Mouse (Mus musculus): ENCODE measurements around the gene Ebf1.

DNA sequence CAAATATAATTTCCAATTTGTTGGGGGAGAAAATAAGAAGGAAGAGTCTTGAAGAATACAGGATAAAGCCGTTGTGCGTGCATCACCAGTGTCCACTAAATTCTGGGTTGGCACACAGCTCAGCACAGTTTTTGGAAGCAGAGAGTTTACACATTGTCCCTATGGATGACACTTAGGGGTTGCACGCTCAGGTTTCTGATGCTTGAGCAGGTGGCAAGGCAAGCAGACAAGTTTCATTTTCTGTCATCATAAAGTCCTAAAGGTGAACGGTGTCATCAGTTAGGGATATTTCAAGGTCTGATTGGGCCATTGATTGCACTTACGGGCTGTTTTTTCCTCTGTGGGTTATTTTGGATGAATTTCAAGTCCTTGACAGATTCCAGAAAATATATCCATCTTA is 97.1 kb downstream of the Ebf1 start:
- no peak for TF ChIP-seq TAL1 (IDR thresholded peaks at IDR 0.05; ENCODE audit: low read length)
- no peak for TF ChIP-seq GATA1 (IDR thresholded peaks at IDR 0.05; ENCODE audit: low read length)

All from erythroblast, embryonic 14.5 days (primary cell).